Mouse (Mus musculus) heart, embryonic 16.5 days (tissue): Measurements from ENCODE around the gene Zbtb20. TPM values are rescaled to one million over a fixed set of nuclear protein-coding genes. Genes with fewer than 3 reads are reported as not detected.

Experiments used
- ATAC-seq: fragments of 200-750 bp; cut with Nextera tagmentation; replicated peaks from 2 replicates; pipeline ENCODE4 v1.8.0; 2017; ENCODE audit warnings: moderate number of reproducible peaks; ENCODE audit not compliant: insufficient read depth, low FRiP score; ENCODE audit errors: extremely low read depth
- H3K27ac ChIP-seq: fragments of 300-500 bp; sonication (generic); 2 replicates; pipeline ENCODE4 v1.5.1; 2014; ENCODE audit warnings: mild to moderate bottlenecking, low read length, control low read depth, moderate library complexity
- H3K27me3 ChIP-seq: fragments of 300-500 bp; sonication (generic); 2 replicates; pipeline ENCODE4 v1.6.1; 2014; ENCODE audit warnings: low read length, mixed read lengths; ENCODE audit not compliant: control insufficient read depth, insufficient read depth
- H3K36me3 ChIP-seq: fragments of 300-500 bp; sonication (generic); 2 replicates; pipeline ENCODE4 v1.6.1; 2014; ENCODE audit not compliant: control insufficient read depth, insufficient read depth
- H3K4me1 ChIP-seq: fragments of 300-500 bp; sonication (generic); 2 replicates; pipeline ENCODE4 v1.6.1; 2014; ENCODE audit warnings: low read length, mixed read lengths; ENCODE audit not compliant: control insufficient read depth, insufficient read depth
- H3K4me2 ChIP-seq: fragments of 300-500 bp; sonication (generic); 2 replicates; pipeline ENCODE4 v1.6.1; 2014; ENCODE audit warnings: low read depth, mild to moderate bottlenecking, control low read depth, low read length
- H3K4me3 ChIP-seq: fragments of 300-500 bp; sonication (generic); 2 replicates; pipeline ENCODE4 v1.5.1; 2014; ENCODE audit warnings: mild to moderate bottlenecking, control low read depth, low read length
- H3K9ac ChIP-seq: fragments of 300-500 bp; sonication (generic); 2 replicates; pipeline ENCODE4 v1.6.1; 2014; ENCODE audit warnings: low read length, control low read depth
- H3K9me3 ChIP-seq: fragments of 300-500 bp; sonication (generic); replicated peaks from 2 replicates; pipeline ENCODE4 v1.6.1; 2016; ENCODE audit warnings: low read length; ENCODE audit not compliant: control insufficient read depth
- WGBS: fragments of 180-500 bp; shearing (Covaris S2); extraction: QIAGEN DNeasy Blood & Tissue Kit; methylation state at CpG from one replicate; pipeline ENCODE4 v1.1.7; 2014; 5-methylcytosine and 5-hydroxymethylcytosine counted together
- polyA plus RNA-seq: library from polyadenylated mRNA; unstranded; fragments of >200 nt; fragmentation: Nextera tagmentation; extraction: Ambion mirVana; gene quantifications from 2 replicates; pipeline ENCODE4 v1.2.1, GENCODE M21; 2015

Gene Zbtb20
- polyA plus RNA-seq, 1 experiment from 2014 or later: 45.2 TPM

DNA sequence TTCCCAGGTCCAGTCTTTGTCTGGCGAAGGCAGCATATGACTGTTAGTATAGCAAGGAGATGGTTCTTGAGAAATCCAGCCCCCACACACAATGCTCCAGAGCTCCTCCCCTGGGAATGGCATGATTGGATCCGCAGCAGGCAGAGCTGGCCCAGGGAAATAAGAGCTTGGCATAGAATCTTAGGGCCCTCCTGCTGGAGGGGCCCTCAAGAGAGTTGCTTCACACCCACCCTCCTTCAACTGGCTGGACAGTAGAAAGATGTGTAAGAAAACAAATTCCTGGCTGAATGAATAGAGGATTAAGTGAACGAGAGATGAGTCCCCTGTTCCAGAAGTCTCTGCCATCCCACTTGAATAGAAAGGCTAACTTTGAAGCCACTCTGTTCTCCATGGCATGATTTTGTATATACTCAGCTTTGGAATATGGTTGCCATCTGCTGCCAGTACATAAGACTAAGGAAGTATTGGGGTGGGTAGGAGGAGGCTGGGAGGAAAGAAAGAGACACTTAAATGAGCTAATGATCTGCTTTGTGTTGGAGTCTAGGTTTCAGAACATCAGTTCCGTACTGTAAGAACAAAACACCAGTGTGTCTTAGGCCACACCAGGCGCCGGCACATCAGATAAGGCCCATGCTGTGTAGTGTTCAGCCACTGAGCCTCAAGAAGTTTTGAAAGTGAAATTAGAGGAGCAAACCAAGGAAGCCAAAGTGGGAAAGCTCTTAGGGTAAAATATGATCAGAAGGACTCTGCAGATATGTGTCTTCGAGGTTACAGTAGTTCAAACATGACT lies 715.2 kb downstream of the Zbtb20 start:
- no peak overlapping the region for H3K9ac ChIP-seq
- 0 out of 2 replicates have a peak, but pooled peaks cover under 1% of the 10 kb centered on the region for H3K4me1 ChIP-seq
- no peaks in the 10 kb centered on the region for H3K36me3 ChIP-seq
- no peaks in the 10 kb centered on the region for H3K27me3 ChIP-seq
- H3K27ac ChIP-seq: no peak overlapping the region
- 71% methylated on average over 7 of the region's 7 CpGs for WGBS
- ATAC-seq: no peak
- H3K4me2 ChIP-seq: no peak overlapping the region
- no peaks in the 10 kb centered on the region for H3K9me3 ChIP-seq
- H3K4me3 ChIP-seq: no peak overlapping the region

GRCm38 (mm10) chr16:43592062-43592461 lies 716.4 kb downstream of the Zbtb20 start:
- Histone ChIP-seq H3K36me3 (no peaks in the 10 kb centered on the region), H3K27ac (no peak overlapping the region), H3K4me1 (no peaks in the 10 kb centered on the region), H3K4me2 (no peak overlapping the region), H3K9ac (no peak overlapping the region), H3K9me3 (no peaks in the 10 kb centered on the region), H3K4me3 (no peak overlapping the region), H3K27me3 (no peaks in the 10 kb centered on the region)
- ATAC-seq: no peak
- WGBS: 63% methylated on average over 5 of the region's 5 CpGs

- Histone ChIP-seq H3K36me3 (no peaks in the 10 kb centered on the region), H3K9me3 (no peaks in the 10 kb centered on the region), H3K9ac (no peak overlapping the region), H3K4me3 (no peak overlapping the region), H3K27ac (no peak overlapping the region), H3K27me3 (no peaks in the 10 kb centered on the region), H3K4me2 (no peak overlapping the region), H3K4me1 (peaks cover 5% of the 10 kb centered on the region)
- no peak for ATAC-seq
- 2% methylated on average over 1 of the region's 1 CpGs for WGBS
Observed at GRCm38 (mm10) chr16:43592801-43593200, 717.1 kb downstream of the Zbtb20 start.

- H3K27ac ChIP-seq: no peak overlapping the region
- peaks cover 5% of the 10 kb centered on the region for H3K4me1 ChIP-seq
- H3K9ac ChIP-seq: no peak overlapping the region
- H3K27me3 ChIP-seq: no peaks in the 10 kb centered on the region
- no peak for ATAC-seq
- H3K4me3 ChIP-seq: no peak overlapping the region
- H3K4me2 ChIP-seq: no peak overlapping the region
- no peaks in the 10 kb centered on the region for H3K36me3 ChIP-seq
- no peaks in the 10 kb centered on the region for H3K9me3 ChIP-seq
- 42% methylated on average over 7 of the region's 7 CpGs for WGBS
Observed at GRCm38 (mm10) chr16:43597375-43598060, 721.8 kb downstream of the Zbtb20 start.

- no peak overlapping the region for H3K4me2 ChIP-seq
- H3K4me1 ChIP-seq: peaks cover 10% of the 10 kb centered on the region
- WGBS: 77% methylated on average over 2 of the region's 2 CpGs
- ATAC-seq: no peak
- no peaks in the 10 kb centered on the region for H3K27me3 ChIP-seq
- no peaks in the 10 kb centered on the region for H3K36me3 ChIP-seq
- H3K9ac ChIP-seq: no peak overlapping the region
- H3K9me3 ChIP-seq: no peaks in the 10 kb centered on the region
- no peak overlapping the region for H3K27ac ChIP-seq
- H3K4me3 ChIP-seq: no peak overlapping the region
Observed at GRCm38 (mm10) chr16:43599707-43600106, 724.0 kb downstream of the Zbtb20 start.

DNA sequence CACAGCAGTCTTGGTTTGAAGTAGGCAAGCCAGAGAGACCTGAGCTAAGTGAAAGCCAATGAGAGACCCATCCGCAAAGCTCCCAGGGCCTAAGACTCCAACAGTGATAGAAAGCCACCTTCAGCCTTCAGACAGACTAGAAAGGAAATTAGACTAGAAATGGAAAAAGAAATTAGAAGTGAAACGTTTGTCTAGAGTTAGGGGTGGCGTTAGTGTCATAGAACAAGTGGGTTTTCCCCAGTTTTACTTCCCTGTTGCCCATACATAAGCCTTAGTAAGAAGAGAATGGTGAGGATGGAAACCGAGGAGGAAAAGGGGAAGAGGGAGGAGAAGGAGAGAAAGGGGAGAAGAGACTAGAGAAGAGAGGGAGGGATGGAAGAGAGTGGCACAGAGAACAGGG lies 726.9 kb downstream of the Zbtb20 start:
- no peak overlapping the region for H3K27ac ChIP-seq
- ATAC-seq: no peak
- WGBS: 69% methylated on average over 4 of the region's 4 CpGs

GRCm38 (mm10) chr16:43603591-43604141 lies 728.0 kb downstream of the Zbtb20 start:
- Histone ChIP-seq H3K4me1 (peaks cover 6% of the 10 kb centered on the region; the same call in 1 of the 2 replicates), H3K9ac (no peak overlapping the region), H3K9me3 (peaks cover 6% of the 10 kb centered on the region), H3K27me3 (no peaks in the 10 kb centered on the region), H3K27ac (no peak overlapping the region), H3K4me3 (no peak overlapping the region), H3K36me3 (peaks cover 8% of the 10 kb centered on the region), H3K4me2 (no peak overlapping the region)
- 36% methylated on average over 9 of the region's 9 CpGs for WGBS
- no peak for ATAC-seq

More for the DNA sequence above, 726.9 kb downstream of the Zbtb20 start:
- Histone ChIP-seq H3K4me3 (no peak overlapping the region), H3K9ac (no peak overlapping the region), H3K36me3 (peaks cover 5% of the 10 kb centered on the region), H3K9me3 (peaks cover 3% of the 10 kb centered on the region), H3K4me2 (no peak overlapping the region), H3K4me1 (peaks cover 8% of the 10 kb centered on the region), H3K27me3 (no peaks in the 10 kb centered on the region)

GRCm38 (mm10) chr16:43604399-43605013 lies 728.8 kb downstream of the Zbtb20 start:
- WGBS: 33% methylated on average over 4 of the region's 4 CpGs
- peaks cover 6% of the 10 kb centered on the region for H3K9me3 ChIP-seq
- H3K4me1 ChIP-seq: peaks cover 6% of the 10 kb centered on the region; the same call in 1 of the 2 replicates
- H3K9ac ChIP-seq: no peak overlapping the region
- H3K36me3 ChIP-seq: peaks cover 12% of the 10 kb centered on the region
- H3K4me2 ChIP-seq: no peak overlapping the region
- H3K4me3 ChIP-seq: no peak overlapping the region
- no peaks in the 10 kb centered on the region for H3K27me3 ChIP-seq
- H3K27ac ChIP-seq: no peak overlapping the region
- no peak for ATAC-seq
